Mouse (Mus musculus): ENCODE data around the gene Epha2.

The Epha2 gene

DNA sequence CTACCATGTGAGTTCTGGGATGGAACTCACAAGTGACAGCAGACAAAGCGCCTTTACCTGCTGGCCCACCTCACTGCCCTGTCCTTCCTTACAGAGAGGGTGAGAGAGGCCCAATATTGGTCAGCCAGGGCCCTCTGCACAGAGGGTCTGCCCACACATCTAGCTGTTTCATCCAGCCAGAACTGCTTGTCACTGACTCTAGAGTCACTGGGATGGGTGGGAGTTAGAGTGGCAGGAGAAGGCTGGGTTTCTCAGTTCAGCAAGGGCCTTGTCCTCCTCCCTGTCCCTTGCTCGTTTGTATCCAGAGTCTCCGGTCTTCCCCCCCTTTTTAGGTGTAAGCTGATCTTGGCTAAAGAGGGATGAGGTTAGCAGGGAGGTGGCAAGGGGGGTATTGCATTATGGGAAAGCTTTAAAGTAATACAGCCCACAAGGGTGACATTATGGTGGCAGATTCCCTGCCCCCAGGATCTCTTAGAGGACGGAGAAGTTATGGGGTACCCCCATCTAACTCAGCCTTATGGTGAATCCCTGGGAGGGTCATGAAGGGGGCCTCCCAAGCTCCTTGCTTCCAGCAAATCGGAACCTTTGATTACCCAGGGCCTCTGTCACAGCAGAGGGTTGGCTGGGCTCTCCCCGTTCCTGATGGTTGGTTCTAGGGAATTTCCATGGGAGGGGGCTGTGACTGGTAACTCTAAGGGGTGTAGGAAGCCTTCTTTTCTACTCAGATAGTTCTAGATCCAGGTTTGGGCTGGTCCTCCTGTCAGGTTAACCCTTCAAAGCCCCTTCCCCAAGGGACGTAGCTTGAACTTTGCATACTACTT lies 2.6 kb downstream of the Epha2 start:
- DNase-seq (ENCODE audit: low read depth, low spot score) = no peak

- DNase-seq (ENCODE audit: low read depth, low spot score) = no peak
Observed at GRCm38 (mm10) chr4:141304223-141304611, 3.2 kb downstream of the Epha2 start.

DNA sequence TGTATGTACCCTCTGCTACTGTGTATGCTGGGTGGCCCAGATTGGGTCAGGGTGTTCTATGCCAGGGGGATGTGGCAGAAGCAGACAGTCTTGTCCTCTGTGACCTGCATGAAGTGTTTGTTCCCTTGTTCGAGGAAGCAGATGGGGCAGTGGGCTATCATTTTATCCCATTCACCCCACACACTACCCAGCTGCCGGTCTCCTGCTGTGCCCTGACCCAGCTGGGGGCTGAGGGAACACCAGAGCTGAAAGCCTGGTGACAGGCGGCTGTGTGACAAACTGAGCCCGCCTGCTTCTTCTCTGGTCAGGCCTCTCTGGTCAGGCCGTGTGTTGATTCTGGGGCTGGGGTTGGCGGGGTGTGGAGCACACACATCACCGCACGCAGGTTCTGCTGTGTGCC lies 5.0 kb downstream of the Epha2 start:
- DNase-seq (ENCODE audit: low read depth, low spot score) = no peak

GRCm38 (mm10) chr4:141308381-141308780 lies 7.3 kb downstream of the Epha2 start:
- no peak for DNase-seq (ENCODE audit: low read depth, low spot score)

DNA sequence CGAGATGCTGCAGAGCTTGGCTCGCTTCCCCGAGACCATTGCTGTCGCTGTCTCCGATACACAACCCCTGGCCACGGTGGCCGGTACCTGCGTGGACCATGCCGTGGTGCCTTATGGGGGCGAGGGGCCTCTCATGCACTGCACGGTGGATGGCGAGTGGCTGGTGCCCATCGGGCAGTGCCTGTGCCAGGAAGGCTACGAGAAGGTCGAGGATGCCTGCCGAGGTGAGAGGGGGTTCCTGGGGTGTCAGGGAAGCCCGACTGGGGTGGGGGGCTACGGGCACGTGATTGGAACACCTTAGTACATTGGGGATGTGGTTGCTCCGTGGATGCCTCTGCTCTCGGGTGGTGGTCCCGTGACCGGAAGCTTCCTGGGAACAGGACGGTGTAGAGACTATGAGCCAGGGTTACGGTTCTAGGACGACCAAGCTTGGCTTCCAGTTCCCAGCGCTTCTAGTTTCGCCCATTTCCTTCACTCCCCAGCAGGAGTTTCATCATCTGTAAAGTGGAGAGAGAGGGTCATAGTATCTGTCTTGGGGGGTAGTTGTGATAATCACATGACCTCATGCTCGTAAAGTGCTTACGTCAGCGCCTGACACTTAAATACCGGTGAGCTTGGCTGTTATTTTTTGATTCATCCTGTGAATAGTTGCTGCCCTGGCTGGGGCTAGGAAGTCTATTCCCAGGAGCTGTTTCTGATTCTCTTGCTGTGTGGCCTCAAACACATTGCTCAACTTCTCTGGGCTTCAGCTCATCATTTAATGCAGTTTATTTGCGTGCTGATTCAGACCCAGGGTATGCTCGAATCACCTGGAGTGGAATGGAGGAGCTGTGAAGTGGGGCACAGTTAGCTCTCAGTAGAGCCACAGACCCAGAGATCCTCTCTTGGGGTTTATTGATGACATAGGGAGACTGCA lies 8.1 kb downstream of the Epha2 start:
- peak; percentile 67 for DNase-seq (ENCODE audit: low read depth, low spot score)

DNA sequence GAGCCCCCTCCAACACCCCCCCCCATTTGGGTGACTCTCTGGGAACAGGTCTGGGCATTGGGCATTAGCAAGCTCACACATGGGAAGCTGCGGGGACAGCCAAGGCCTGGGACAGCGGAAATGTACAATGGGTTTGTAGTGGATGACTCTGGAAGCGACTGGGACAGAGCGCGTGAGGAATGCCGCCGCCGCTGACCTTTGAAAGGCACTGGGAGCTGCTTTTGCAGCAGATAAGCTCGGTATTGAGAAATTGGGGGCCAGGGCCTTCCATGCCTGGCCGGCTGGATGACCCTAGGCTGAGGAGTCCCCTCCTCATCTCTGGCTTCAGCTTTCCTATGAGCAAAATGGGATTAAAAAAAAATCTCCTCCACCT lies 8.7 kb downstream of the Epha2 start:
- peak; percentile 50 for DNase-seq (ENCODE audit: low read depth, low spot score)

DNA sequence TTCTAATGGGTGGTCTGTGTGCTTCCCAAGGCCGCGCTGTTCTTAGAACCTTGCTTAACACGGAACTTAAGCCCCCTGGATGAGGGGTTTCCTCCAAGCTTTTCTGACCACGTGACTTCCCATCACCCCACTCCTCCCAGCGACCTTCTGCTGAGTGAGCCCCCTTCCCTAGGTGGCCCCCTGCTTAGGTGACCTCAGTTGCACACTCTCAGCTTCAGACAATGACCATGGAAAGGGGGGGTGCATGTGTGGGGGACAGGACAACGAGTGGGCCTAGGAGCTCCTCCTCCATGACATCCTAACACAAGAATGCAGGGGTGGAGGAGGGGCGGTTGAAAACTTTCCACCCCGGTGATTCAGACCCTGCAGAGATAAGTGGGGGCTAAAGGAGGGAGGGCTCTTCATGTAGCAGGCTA lies 9.2 kb downstream of the Epha2 start:
- peak; percentile 96 for DNase-seq (ENCODE audit: low read depth, low spot score)

GRCm38 (mm10) chr4:141311078-141311477 lies 10.0 kb downstream of the Epha2 start:
- DNase-seq (ENCODE audit: low read depth, low spot score) = peak; percentile 93

DNA sequence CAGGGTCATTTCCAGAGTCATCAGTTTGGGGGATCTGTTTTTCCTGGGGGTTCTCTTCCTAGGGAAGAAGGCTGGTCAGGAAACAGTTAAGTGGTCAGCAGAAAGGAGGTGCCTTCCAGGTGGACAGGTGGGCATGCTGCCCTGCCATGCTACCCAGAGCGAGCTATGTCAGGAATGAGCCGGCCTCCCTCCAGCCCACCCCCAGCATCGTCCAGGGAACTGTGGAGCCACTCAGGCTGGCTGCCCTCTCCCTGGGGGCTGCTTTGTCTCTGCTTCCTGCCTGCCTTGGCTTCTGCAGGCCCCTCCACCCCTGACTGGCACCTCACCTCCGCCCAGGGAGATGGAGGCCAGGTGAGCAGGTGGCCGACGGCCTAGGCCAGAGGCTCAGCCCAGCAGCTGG lies 10.5 kb downstream of the Epha2 start:
- no peak for DNase-seq (ENCODE audit: low read depth, low spot score)

GRCm38 (mm10) chr4:141311908-141312307 lies 10.9 kb downstream of the Epha2 start:
- DNase-seq (ENCODE audit: low read depth, low spot score) = no peak

- no peak for DNase-seq (ENCODE audit: low read depth, low spot score)
Observed at GRCm38 (mm10) chr4:141312513-141313131, 11.6 kb downstream of the Epha2 start.

DNA sequence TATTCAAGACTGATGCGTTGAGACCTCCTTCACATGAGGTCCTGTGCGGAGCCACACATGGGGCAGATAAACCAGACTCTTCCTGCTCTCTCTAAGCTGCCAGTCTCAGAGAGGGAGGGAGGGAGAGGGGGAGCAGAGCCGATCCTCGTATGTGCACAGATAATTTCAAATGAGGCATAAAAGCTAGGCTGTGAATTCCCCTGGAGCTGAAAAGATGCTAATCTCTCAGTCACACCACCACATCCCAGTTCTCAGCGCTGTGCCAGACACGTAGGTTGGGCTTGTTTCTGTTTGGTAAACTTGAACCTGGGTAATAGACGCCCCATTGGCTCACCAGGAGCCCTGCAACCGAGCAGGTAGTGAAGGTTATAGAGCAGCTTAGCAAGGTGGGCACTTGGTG lies 12.4 kb downstream of the Epha2 start:
- DNase-seq (ENCODE audit: low read depth, low spot score) = no peak

- no peak for DNase-seq (ENCODE audit: low read depth, low spot score)
Observed at GRCm38 (mm10) chr4:141313924-141314323, 12.9 kb downstream of the Epha2 start.

- DNase-seq (ENCODE audit: low read depth, low spot score) = no peak
Observed at GRCm38 (mm10) chr4:141314745-141315144, 13.7 kb downstream of the Epha2 start.

DNA sequence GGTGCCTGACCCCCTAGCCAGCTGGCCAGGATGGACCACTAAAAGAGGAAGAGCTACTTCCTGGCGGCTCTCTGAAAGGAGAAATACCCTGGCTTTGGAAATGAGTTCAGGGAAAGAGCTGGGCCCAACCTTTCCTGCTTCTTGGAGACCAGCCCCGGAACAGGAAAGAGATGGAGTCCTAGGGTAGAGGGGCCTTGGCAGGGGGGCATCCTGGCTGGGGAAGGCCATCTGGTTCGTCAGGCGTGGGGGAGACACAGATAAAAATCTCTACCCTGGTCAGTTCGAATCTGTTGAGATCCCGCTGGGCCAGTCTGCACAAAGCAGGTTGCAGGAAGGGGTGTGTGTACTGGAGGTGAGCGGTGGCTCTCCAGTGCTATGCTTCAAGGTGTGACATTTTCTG lies 15.0 kb downstream of the Epha2 start:
- no peak for DNase-seq (ENCODE audit: low read depth, low spot score)

DNA sequence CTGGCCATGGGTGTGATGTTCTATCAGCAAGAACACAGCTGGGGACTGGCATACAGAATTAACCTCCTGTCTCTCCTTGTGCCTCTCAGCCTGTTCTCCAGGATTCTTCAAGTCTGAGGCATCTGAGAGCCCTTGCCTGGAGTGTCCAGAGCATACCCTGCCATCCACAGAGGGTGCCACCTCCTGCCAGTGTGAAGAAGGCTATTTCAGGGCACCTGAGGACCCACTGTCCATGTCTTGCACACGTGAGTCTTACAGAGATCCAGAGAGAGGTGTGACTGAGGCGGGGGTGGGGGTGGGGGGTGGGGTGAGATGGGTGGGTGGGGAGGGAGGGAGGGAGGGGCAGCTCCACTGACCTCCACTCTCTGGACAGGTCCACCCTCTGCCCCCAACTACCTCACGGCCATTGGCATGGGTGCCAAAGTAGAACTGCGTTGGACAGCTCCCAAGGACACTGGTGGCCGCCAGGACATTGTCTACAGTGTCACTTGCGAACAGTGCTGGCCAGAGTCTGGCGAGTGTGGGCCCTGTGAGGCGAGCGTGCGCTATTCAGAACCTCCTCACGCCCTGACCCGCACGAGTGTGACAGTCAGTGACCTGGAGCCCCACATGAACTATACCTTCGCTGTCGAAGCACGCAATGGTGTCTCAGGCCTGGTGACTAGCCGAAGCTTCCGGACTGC lies 15.6 kb downstream of the Epha2 start:
- no peak for DNase-seq (ENCODE audit: low read depth, low spot score)

DNA sequence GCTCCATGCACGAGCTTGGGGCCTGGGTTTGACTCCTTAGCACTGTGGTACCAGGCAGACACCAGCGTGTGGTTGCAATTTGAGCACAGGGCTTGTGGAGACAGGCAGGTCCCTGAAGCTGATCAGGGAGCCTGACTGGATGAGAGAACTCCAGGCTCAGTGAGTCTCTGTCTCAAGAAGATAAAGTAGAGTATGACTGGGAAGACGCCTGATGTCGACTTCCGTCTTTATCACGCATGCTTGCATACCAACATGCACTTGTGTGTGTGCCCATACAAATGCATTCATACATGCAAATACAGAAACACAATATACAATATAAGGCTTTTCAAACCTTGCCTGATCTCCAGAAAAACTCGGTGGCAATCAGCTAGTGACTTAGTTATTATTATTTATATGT lies 16.9 kb downstream of the Epha2 start:
- no peak for DNase-seq (ENCODE audit: low read depth, low spot score)

GRCm38 (mm10) chr4:141322526-141322925 lies 21.5 kb downstream of the Epha2 start:
- peak; percentile 66 for DNase-seq (ENCODE audit: low read depth, low spot score)

DNA sequence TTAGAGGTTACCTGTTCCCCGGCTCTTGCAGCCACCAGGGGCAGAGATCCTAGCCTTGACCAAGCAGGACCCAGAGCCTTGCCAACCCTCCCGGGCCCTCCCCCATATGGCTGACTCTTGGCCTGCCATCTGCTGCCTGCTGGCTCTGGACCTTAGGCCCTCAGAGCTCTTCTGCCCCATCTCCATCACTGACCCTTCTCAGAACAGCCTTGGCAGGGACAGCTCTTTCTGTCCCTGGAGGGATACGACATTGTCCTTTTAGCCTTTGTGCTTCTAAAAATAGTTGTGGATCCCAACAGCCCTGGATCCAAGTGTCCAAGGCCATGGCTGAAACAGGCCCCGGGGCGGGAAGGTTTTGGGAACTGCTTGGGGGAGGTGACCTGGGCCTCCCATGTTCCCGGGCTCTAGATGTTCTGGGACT lies 23.7 kb downstream of the Epha2 start:
- DNase-seq (ENCODE audit: low read depth, low spot score) = no peak

- no peak for DNase-seq (ENCODE audit: low read depth, low spot score)
Observed at GRCm38 (mm10) chr4:141325636-141326035, 24.6 kb downstream of the Epha2 start.

- no peak for DNase-seq (ENCODE audit: low read depth, low spot score)
Observed at GRCm38 (mm10) chr4:141327075-141327474, 26.0 kb downstream of the Epha2 start.

DNA sequence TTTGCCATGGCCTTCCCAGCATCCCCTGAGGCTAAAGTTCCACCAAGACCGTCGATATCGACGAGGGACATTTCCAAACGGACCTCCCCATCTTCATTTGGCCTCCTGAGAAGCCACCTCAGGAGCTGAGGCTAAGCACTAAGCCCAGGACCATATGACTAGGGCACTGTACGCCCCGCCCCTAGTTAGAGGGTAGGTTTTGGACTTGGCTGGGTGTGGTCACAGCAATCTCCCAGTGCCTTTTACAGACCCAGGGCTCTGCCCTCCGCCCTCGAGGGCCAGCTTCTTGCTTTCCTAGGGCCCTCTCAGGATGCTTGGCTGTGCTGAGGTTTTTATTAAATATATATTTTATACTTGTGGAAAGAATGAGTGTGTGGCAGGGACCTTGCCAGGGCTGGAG lies 27.7 kb downstream of the Epha2 start:
- DNase-seq (ENCODE audit: low read depth, low spot score) = peak; percentile 42
